In the genomic region with DNA sequence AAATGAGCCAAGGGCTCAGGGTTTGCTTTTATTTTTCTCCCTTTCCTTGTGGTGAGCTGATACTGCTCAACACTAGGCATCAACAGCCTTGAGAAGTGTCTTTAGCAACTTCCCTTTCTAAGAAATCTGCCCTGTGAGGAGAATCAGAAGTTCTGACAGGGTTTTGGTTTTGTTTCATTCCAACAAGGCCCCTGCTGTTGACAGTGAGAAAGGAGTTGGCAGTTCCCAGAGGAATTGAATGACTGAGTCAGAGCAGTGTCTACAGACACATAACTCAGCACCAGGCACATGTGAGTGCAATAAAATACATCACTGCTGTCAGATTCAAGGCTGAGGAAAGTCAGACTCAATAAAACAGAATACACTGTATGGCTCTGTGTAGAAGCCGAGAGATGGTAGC, we compare ENCODE assay signal across 9 mouse cellular contexts. TPM values are rescaled to one million over a fixed set of nuclear protein-coding genes. Genes with fewer than 3 reads are reported as not detected.
A peak's percentile ranks its signal among the peaks of the same experiment; 100 is the strongest.
DNase-seq lines count a peak whose midpoint lies in the region; ATAC-seq and TF ChIP-seq lines count a peak whose summit lies in the region.
"Had no signal": no experiment of that assay in that cellular context is flagged by ENCODE, and none has a peak within 500 bp of the region (broad histone marks: within the 10 kb centered on the region; RNA-seq: fewer than 3 reads in every experiment).

No protein-coding gene starts in this region.

- no peak overlapping the region for H3K9ac ChIP-seq in kidney, postnatal 0 days (ENCODE audit: low read depth, low read length)

- 48% methylated on average over 1 of the region's 1 CpGs for WGBS in kidney, postnatal 0 days
- WGBS in bone marrow, adult 2 months, result 36% methylated on average over 1 of the region's 1 CpGs

- DNase-seq in adrenal gland, adult (ENCODE audit: inconsistent age in 2 of 2, low spot score in 1 of 2), result peak; percentile 47 to 87
- no peak for DNase-seq in adrenal gland, postnatal 25 days
- DNase-seq in kidney, postnatal 0 days (ENCODE audit: low spot score), result peak; percentile 18
- DNase-seq in kidney, adult 8-10 months, result no peak
- DNase-seq in layer of hippocampus, postnatal 25 days (ENCODE audit: extremely low spot score in 1 of 2, low spot score in 1 of 2), result no peak

- no peak for TF ChIP-seq CTCF in kidney, postnatal 0 days (IDR thresholded peaks at IDR 0.05; ENCODE audit: low read depth)
- TF ChIP-seq CTCF in bone marrow, adult 2 months (IDR thresholded peaks at IDR 0.05; ENCODE audit: control insufficient read depth, insufficient read depth, low read length), result no peak

- ATAC-seq in kidney, postnatal 0 days (replicated peaks; ENCODE audit: low FRiP score, low read depth), result no peak
- ATAC-seq in monocyte, adult 5-6 weeks (replicated peaks; ENCODE audit: insufficient number of reproducible peaks, low FRiP score, low TSS enrichment, poor library complexity, severe bottlenecking), result peak; percentile 41
- ATAC-seq in cerebellum, adult (ENCODE audit: insufficient number of reproducible peaks, low FRiP score, low TSS enrichment), result no peak

- H3K4me2 ChIP-seq in kidney, postnatal 0 days (ENCODE audit: low read length), result no peak overlapping the region

- H3K4me1 ChIP-seq in kidney, postnatal 0 days (replicated peaks; ENCODE audit: insufficient read depth, low read length), result no peaks in the 10 kb centered on the region
- H3K4me1 ChIP-seq in bone marrow, adult 2 months (ENCODE audit: control insufficient read depth, insufficient read depth, low read length), result peaks cover 4% of the 10 kb centered on the region

- no peaks in the 10 kb centered on the region for H3K9me3 ChIP-seq in kidney, postnatal 0 days (replicated peaks; ENCODE audit: low read length)

- no peak overlapping the region for H3K4me3 ChIP-seq in kidney, postnatal 0 days (replicated peaks; ENCODE audit: low read depth, low read length)
- no peak overlapping the region for H3K4me3 ChIP-seq in bone marrow, adult 2 months (replicated peaks; ENCODE audit: control insufficient read depth, low read depth, low read length)
- H3K4me3 ChIP-seq: layer of hippocampus, adult 2 months had no signal

- TF ChIP-seq POLR2A in bone marrow, adult 2 months (IDR thresholded peaks at IDR 0.05; ENCODE audit: borderline replicate concordance, control insufficient read depth, low read depth, low read length), result no peak

- no peak overlapping the region for H3K27ac ChIP-seq in kidney, postnatal 0 days
- peak overlapping the region; percentile 67; the same call in 1 of the 2 replicates for H3K27ac ChIP-seq in bone marrow, adult 2 months (ENCODE audit: control insufficient read depth, insufficient read depth, low read depth, low read length, poor library complexity)
- H3K27ac ChIP-seq: layer of hippocampus, adult 2 months had no signal

- no peaks in the 10 kb centered on the region for H3K36me3 ChIP-seq in kidney, postnatal 0 days (ENCODE audit: insufficient read depth, low read length)

- no peaks in the 10 kb centered on the region for H3K27me3 ChIP-seq in kidney, postnatal 0 days (ENCODE audit: insufficient read depth, low read length)

RNA-seq across cellular contexts. Expression of a gene that starts 16.0 kb away (rescaled TPM):
- total RNA-seq in adrenal gland, postnatal 25 days (2021), result 9.5 and 10.5 TPM in 2 replicates
- polyA plus RNA-seq in kidney, postnatal 0 days (2015; fragmentation: Nextera tagmentation; extraction: Ambion mirVana), result 4.5 TPM in 2 replicates
- polyA plus RNA-seq in bone marrow, adult 2 months (2011; ENCODE audit: insufficient read depth, insufficient read length, low replicate concordance, missing spikeins), result 4.7 and 10.1 TPM in 2 replicates
- 63.0 to 110 TPM (median 64.7 TPM) in 3 replicates for total RNA-seq in monocyte, adult 5-6 weeks (2017)
- total RNA-seq in layer of hippocampus, postnatal 25 days (2021), result 1 to 10 TPM; 5.1 to 5.8 TPM

RNA-seq across cellular contexts. Expression of a gene that starts 36.3 kb away (rescaled TPM):
- total RNA-seq in adrenal gland, postnatal 25 days (2021), result 7.2 and 7.4 TPM in 2 replicates
- 17.7 and 17.9 TPM in 2 replicates for polyA plus RNA-seq in kidney, postnatal 0 days (2015; fragmentation: Nextera tagmentation; extraction: Ambion mirVana)
- polyA plus RNA-seq in bone marrow, adult 2 months (2011; ENCODE audit: insufficient read depth, insufficient read length, low replicate concordance, missing spikeins), result 3.0 and 13.2 TPM in 2 replicates
- total RNA-seq in monocyte, adult 5-6 weeks (2017), result 65.5 to 105 TPM (median 85.7 TPM) in 3 replicates
- total RNA-seq in layer of hippocampus, postnatal 25 days (2021), result 10 to 100 TPM; 32.7 to 36.9 TPM

Comparison
In these comparisons a context has a peak if more than half of its experiments do, and no peak if none do; other contexts are left out.
1. DNase-seq: peak in adrenal gland, adult (2 of 2) and kidney, postnatal 0 days (single experiment); none in adrenal gland, postnatal 25 days (single experiment), kidney, adult 8-10 months (0 of 2) and layer of hippocampus, postnatal 25 days (0 of 2).